Mouse (Mus musculus) MEL (cell line): ENCODE results near the gene Dgkh. TPM values are rescaled to one million over a fixed set of nuclear protein-coding genes. Genes with fewer than 3 reads are reported as not detected.

ENCODE experiments used
- DNase-seq: peaks from one replicate; pipeline ENCODE4 v3.0.0; 2011; ENCODE audit warnings: low read depth, low spot score
- H3K27ac ChIP-seq: 2 replicates; pipeline ENCODE4 v1.5.1; 2012; ENCODE audit warnings: low read depth, mild to moderate bottlenecking, control low read depth, low read length, moderate library complexity; ENCODE audit not compliant: control insufficient read depth
- H3K27me3 ChIP-seq, 2 experiments: fragments of 150-350 bp in 1 of 2; sonication (generic) in 1 of 2; 2 replicates each; pipeline ENCODE4 v1.6.1; 2012; ENCODE audit warnings: low read length in 2 of 2, mild to moderate bottlenecking in 2 of 2, improper control_type of control experiment in 1 of 2, moderate library complexity in 1 of 2; ENCODE audit not compliant: insufficient read depth in 2 of 2, control insufficient read depth in 1 of 2
- H3K36me3 ChIP-seq, 2 experiments: 2 replicates each; pipeline ENCODE4 v1.6.1; 2012 to 2014; ENCODE audit warnings: low read length in 2 of 2, improper control_type of control experiment in 1 of 2, inconsistent platforms in 1 of 2, mild to moderate bottlenecking in 1 of 2; ENCODE audit not compliant: insufficient read depth in 2 of 2, control insufficient read depth in 1 of 2
- H3K4me1 ChIP-seq, 2 experiments: fragments of 150-350 bp in 1 of 2; sonication (generic) in 1 of 2; 2 replicates each; pipeline ENCODE4 v1.6.1; 2012; ENCODE audit warnings: low read length in 2 of 2, improper control_type of control experiment in 1 of 2, mild to moderate bottlenecking in 1 of 2; ENCODE audit not compliant: insufficient read depth in 2 of 2, control insufficient read depth in 1 of 2
- H3K4me3 ChIP-seq, 2 experiments: fragments of 150-350 bp in 1 of 2; sonication (generic) in 1 of 2; 2 replicates each; pipeline ENCODE4 v1.5.1; 2012; ENCODE audit warnings: low read depth in 2 of 2, low read length in 2 of 2, mild to moderate bottlenecking in 2 of 2, moderate library complexity in 2 of 2, control low read depth in 1 of 2, improper control_type of control experiment in 1 of 2; ENCODE audit not compliant: control insufficient read depth in 1 of 2, insufficient read depth in 1 of 2
- H3K79me2 ChIP-seq: 2 replicates; pipeline ENCODE4 v1.6.1; 2012; ENCODE audit warnings: mild to moderate bottlenecking, low read length, moderate library complexity; ENCODE audit not compliant: control insufficient read depth, poor library complexity, insufficient read depth
- H3K9ac ChIP-seq: 2 replicates; pipeline ENCODE4 v1.6.1; 2012; ENCODE audit warnings: low read depth, mild to moderate bottlenecking, control low read depth, low read length, moderate library complexity; ENCODE audit not compliant: control insufficient read depth, poor library complexity, severe bottlenecking
- H3K9me3 ChIP-seq: fragments of 150-350 bp; sonication (generic); replicated peaks from 2 replicates; pipeline ENCODE4 v1.6.1; 2012; ENCODE audit warnings: mild to moderate bottlenecking, low read length, improper control_type of control experiment, moderate library complexity; ENCODE audit not compliant: insufficient read depth
- BHLHE40 ChIP-seq: IDR thresholded peaks from 2 replicates; pipeline ENCODE4 v1.6.1; 2012; ENCODE audit warnings: low read depth, mild to moderate bottlenecking, inconsistent platforms, low read length, improper control_type of control experiment, borderline replicate concordance
- CHD1 ChIP-seq: IDR thresholded peaks from 2 replicates; pipeline ENCODE4 v1.6.1; 2012; ENCODE audit warnings: low read depth, mild to moderate bottlenecking, inconsistent platforms, low read length, improper control_type of control experiment
- CHD2 ChIP-seq: IDR thresholded peaks from 2 replicates; pipeline ENCODE4 v1.6.1; 2011; ENCODE audit warnings: low read length, improper control_type of control experiment
- CTCF ChIP-seq, 3 experiments: IDR thresholded peaks in 2 of 3; conservative IDR thresholded peaks in 1 of 3; 2 replicates each; pipeline ENCODE4 v1.5.1; 2011 to 2012; ENCODE audit warnings: low read length in 3 of 3, low read depth in 2 of 3, mild to moderate bottlenecking in 2 of 3, improper control_type of control experiment in 1 of 3, inconsistent platforms in 1 of 3, mixed read lengths in 1 of 3, moderate library complexity in 1 of 3; ENCODE audit not compliant: control insufficient read depth in 1 of 3, insufficient read depth in 1 of 3, poor library complexity in 1 of 3, severe bottlenecking in 1 of 3
- E2F4 ChIP-seq: IDR thresholded peaks from 2 replicates; pipeline ENCODE4 v1.6.1; 2011; ENCODE audit warnings: low read depth, low read length, improper control_type of control experiment, borderline replicate concordance
- ELF1 ChIP-seq: IDR thresholded peaks from 2 replicates; pipeline ENCODE4 v1.6.1; 2014; ENCODE audit warnings: low read depth, mild to moderate bottlenecking, inconsistent platforms, low read length, improper control_type of control experiment, moderate library complexity
- ETS1 ChIP-seq: IDR thresholded peaks from 2 replicates; pipeline ENCODE4 v1.6.1; 2012; ENCODE audit warnings: low read depth, mild to moderate bottlenecking, inconsistent platforms, low read length, improper control_type of control experiment, moderate library complexity
- GABPA ChIP-seq: IDR thresholded peaks from 2 replicates; pipeline ENCODE4 v1.6.1; 2012; ENCODE audit warnings: low read depth, mild to moderate bottlenecking, inconsistent platforms, low read length, improper control_type of control experiment, moderate library complexity
- GATA1 ChIP-seq: IDR thresholded peaks from 2 replicates; pipeline ENCODE4 v1.6.1; 2011; ENCODE audit warnings: low read depth, low read length, improper control_type of control experiment
- HCFC1 ChIP-seq: IDR thresholded peaks from 2 replicates; pipeline ENCODE4 v1.6.1; 2012; ENCODE audit warnings: low read depth, mild to moderate bottlenecking, inconsistent platforms, low read length, improper control_type of control experiment, moderate library complexity
- MAFK ChIP-seq: IDR thresholded peaks from 2 replicates; pipeline ENCODE4 v1.6.1; 2011; ENCODE audit warnings: low read depth, mild to moderate bottlenecking, low read length, improper control_type of control experiment, borderline replicate concordance
- MAX ChIP-seq: IDR thresholded peaks from 2 replicates; pipeline ENCODE4 v1.6.1; 2011; ENCODE audit warnings: low read length, improper control_type of control experiment
- MAZ ChIP-seq: IDR thresholded peaks from 2 replicates; pipeline ENCODE4 v1.6.1; 2012; ENCODE audit warnings: low read depth, mild to moderate bottlenecking, inconsistent platforms, low read length, improper control_type of control experiment
- MEF2A ChIP-seq: IDR thresholded peaks from 2 replicates; pipeline ENCODE4 v1.6.1; 2014; ENCODE audit warnings: low read depth, mild to moderate bottlenecking, inconsistent platforms, low read length, improper control_type of control experiment; ENCODE audit not compliant: poor library complexity, insufficient replicate concordance, severe bottlenecking; ENCODE audit errors: extremely low read depth
- MXI1 ChIP-seq: IDR thresholded peaks from 2 replicates; pipeline ENCODE4 v1.6.1; 2011; ENCODE audit warnings: mild to moderate bottlenecking, low read depth, low read length, improper control_type of control experiment
- MYB ChIP-seq: IDR thresholded peaks from 2 replicates; pipeline ENCODE4 v1.6.1; 2011; ENCODE audit warnings: mild to moderate bottlenecking, low read depth, low read length, improper control_type of control experiment
- MYC ChIP-seq: IDR thresholded peaks from 2 replicates; pipeline ENCODE4 v1.6.1; 2011; ENCODE audit warnings: low read depth, mild to moderate bottlenecking, low read length, improper control_type of control experiment, moderate library complexity
- NELFE ChIP-seq: IDR thresholded peaks from 2 replicates; pipeline ENCODE4 v1.6.1; 2011; ENCODE audit warnings: low read depth, low read length, improper control_type of control experiment
- RAD21 ChIP-seq: IDR thresholded peaks from 2 replicates; pipeline ENCODE4 v1.6.1; 2011; ENCODE audit warnings: mild to moderate bottlenecking, low read depth, low read length, improper control_type of control experiment
- RCOR1 ChIP-seq: IDR thresholded peaks from 2 replicates; pipeline ENCODE4 v1.6.1; 2012; ENCODE audit warnings: low read depth, mild to moderate bottlenecking, inconsistent platforms, low read length, improper control_type of control experiment
- SIN3A ChIP-seq: IDR thresholded peaks from 2 replicates; pipeline ENCODE4 v1.6.1; 2012; ENCODE audit warnings: low read length, improper control_type of control experiment, inconsistent platforms
- SMC3 ChIP-seq: IDR thresholded peaks from 2 replicates; pipeline ENCODE4 v1.6.1; 2011; ENCODE audit warnings: low read depth, low read length, improper control_type of control experiment
- TBP ChIP-seq: IDR thresholded peaks from 2 replicates; pipeline ENCODE4 v1.8.0; 2011; ENCODE audit warnings: low read depth, low read length, improper control_type of control experiment
- TCF12 ChIP-seq: IDR thresholded peaks from 2 replicates; pipeline ENCODE4 v1.6.1; 2014; ENCODE audit warnings: low read depth, mild to moderate bottlenecking, inconsistent platforms, low read length, improper control_type of control experiment, moderate library complexity
- USF2 ChIP-seq, 2 experiments: IDR thresholded peaks; 2 replicates each; pipeline ENCODE4 v1.6.1; 2011 to 2012; ENCODE audit warnings: improper control_type of control experiment in 2 of 2, low read length in 2 of 2, borderline replicate concordance in 1 of 2, inconsistent platforms in 1 of 2, low read depth in 1 of 2, mild to moderate bottlenecking in 1 of 2; ENCODE audit not compliant: insufficient read depth in 1 of 2
- ZC3H11A ChIP-seq: IDR thresholded peaks from 2 replicates; pipeline ENCODE4 v1.6.1; 2012; ENCODE audit warnings: low read depth, mild to moderate bottlenecking, inconsistent platforms, low read length, improper control_type of control experiment
- ZKSCAN1 ChIP-seq: IDR thresholded peaks from 2 replicates; pipeline ENCODE4 v1.6.1; 2012; ENCODE audit warnings: low read depth, mild to moderate bottlenecking, inconsistent platforms, low read length, improper control_type of control experiment, moderate library complexity
- ZNF384 ChIP-seq: IDR thresholded peaks from 2 replicates; pipeline ENCODE4 v1.6.1; 2012; ENCODE audit warnings: low read depth, mild to moderate bottlenecking, inconsistent platforms, low read length, improper control_type of control experiment
- polyA plus RNA-seq, 2 experiments: library from polyadenylated mRNA; stranded (reverse) in 1 of 2; unstranded in 1 of 2; fragments of >175 nt in 1 of 2; fragments of >200 nt in 1 of 2; gene quantifications; 2 replicates each; pipeline versions ENCODE4 v1.2.1 to v1.2.4; 2012; ENCODE audit warnings: low replicate concordance in 2 of 2, low read depth in 1 of 2; ENCODE audit not compliant: insufficient read length in 2 of 2, insufficient read depth in 1 of 2, missing spikeins in 1 of 2
- total RNA-seq: library from RNA; depleted of rRNA; stranded (reverse); fragments of 300-350 nt; gene quantifications from 2 replicates; pipeline ENCODE4 v1.2.3, GENCODE M21; 2012

Gene Dgkh
- total and polyA plus RNA-seq, 3 experiments: under 0.01 TPM; not detected in 2

DNA sequence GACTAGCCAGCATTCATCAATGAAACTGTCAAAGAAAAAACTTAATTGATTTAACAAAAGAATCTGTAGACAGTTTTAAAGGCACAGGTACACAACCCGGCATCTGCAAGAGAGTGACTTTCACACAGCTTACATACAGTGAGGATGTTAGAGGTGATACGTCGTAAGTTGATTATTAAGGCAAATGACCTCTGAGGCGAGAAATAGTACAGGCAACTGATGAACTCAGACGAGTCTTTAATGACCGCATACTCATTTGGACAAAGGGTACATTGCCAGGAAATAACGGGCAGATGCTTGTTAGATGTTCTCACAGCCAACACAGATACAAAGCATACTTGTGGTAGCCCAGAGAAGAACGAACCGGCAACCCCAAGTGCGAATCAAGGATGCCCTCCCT is 78.4 kb downstream of the Dgkh start:
- Histone ChIP-seq H3K4me3 (no peak overlapping the region), H3K27ac (no peak overlapping the region), H3K36me3 (no peaks in the 10 kb centered on the region), H3K4me1 (no peaks in the 10 kb centered on the region), H3K79me2 (no peaks in the 10 kb centered on the region), H3K9ac (no peak overlapping the region), H3K9me3 (no peaks in the 10 kb centered on the region), H3K27me3 (no peaks in the 10 kb centered on the region; a peak in 2 of 4 replicates)
- DNase-seq: no peak
- TF ChIP-seq GABPA (no peak), TBP (no peak), SIN3A (no peak), ZC3H11A (no peak), TCF12 (no peak), RAD21 (no peak), RCOR1 (no peak), ETS1 (no peak), ELF1 (no peak), BHLHE40 (no peak), USF2 (IDR thresholded peaks at IDR 0.05; ENCODE audit: borderline replicate concordance in 1 of 2, insufficient read depth in 1 of 2, low read depth in 1 of 2, low read length in 2 of 2) (no peak), MXI1 (no peak), MAZ (no peak), MAX (no peak)

GRCm38 (mm10) chr14:78653333-78653732 is 79.2 kb downstream of the Dgkh start:
- no peak for DNase-seq
- Histone ChIP-seq H3K9me3 (no peaks in the 10 kb centered on the region), H3K4me1 (no peaks in the 10 kb centered on the region), H3K4me3 (no peak overlapping the region), H3K9ac (no peak overlapping the region), H3K27ac (no peak overlapping the region), H3K27me3 (no peaks in the 10 kb centered on the region; a peak in 2 of 4 replicates), H3K36me3 (no peaks in the 10 kb centered on the region), H3K79me2 (no peaks in the 10 kb centered on the region)
- TF ChIP-seq RAD21 (peak; percentile 8), RCOR1 (no peak), HCFC1 (no peak), MAFK (no peak), MYB (no peak), ELF1 (no peak), MEF2A (no peak), CHD2 (no peak), MYC (no peak), ZNF384 (no peak), SMC3 (peak; percentile 32; the same call in 1 of the 2 replicates), E2F4 (no peak), MXI1 (no peak), ZC3H11A (no peak), NELFE (no peak), SIN3A (no peak), CHD1 (no peak), GABPA (no peak), BHLHE40 (no peak), CTCF (IDR thresholded peaks at IDR 0.05 in 2 of 3, conservative IDR thresholded peaks at IDR 0.05 in 1 of 3; ENCODE audit: control insufficient read depth in 1 of 3, insufficient read depth in 1 of 3, low read depth in 2 of 3, low read length in 3 of 3, poor library complexity in 1 of 3, severe bottlenecking in 1 of 3) (peak in 1 of 3 experiments; percentile 46; a peak in 3 of 6 replicates), ZKSCAN1 (no peak), GATA1 (no peak), MAZ (no peak)
